Mouse (Mus musculus): Measurements from ENCODE around the gene Supt3.

DNA sequence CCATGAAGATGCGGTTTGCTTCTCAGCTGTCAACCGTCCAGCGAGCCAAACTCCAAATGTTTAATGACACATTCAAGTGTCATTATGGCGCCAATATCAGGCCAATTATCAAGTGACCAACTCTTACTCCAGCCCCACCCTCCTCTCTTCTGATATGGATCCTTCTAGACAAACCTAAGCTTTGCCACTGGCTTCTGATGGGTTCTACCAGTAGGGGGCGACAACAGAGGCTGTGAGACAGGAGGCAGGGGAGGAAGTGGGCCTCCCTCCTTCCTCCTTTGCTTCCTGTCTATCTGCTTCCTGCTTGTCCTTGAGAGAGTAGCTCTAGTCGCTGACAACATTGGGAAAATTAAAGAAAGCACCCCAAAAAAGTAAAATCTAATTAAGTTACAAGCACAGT is 383.7 kb downstream of the Supt3 start:
- TF ChIP-seq POLR2A (IDR thresholded peaks at IDR 0.05; ENCODE audit: low read depth, low read length) (no peak), CTCF (conservative IDR thresholded peaks at IDR 0.05; ENCODE audit: insufficient read depth, insufficient read length, low read depth, low read length) (no peak)

Data from kidney, adult 2 months (tissue).